Mouse (Mus musculus): ENCODE measurements around the gene Srsf1.

The Srsf1 gene

GRCm38 (mm10) chr11:88046944-88047794 is at the start of gene Srsf1:
TSS of gene Srsf1 (plus strand) at chr11:88047373.
- peak; percentile 98 for DNase-seq (ENCODE audit: low spot score)

- no peak for DNase-seq (ENCODE audit: low spot score)
Observed at GRCm38 (mm10) chr11:87999751-88000150, 47.4 kb upstream of the Srsf1 start.

- no peak for DNase-seq (ENCODE audit: low spot score)
Observed at GRCm38 (mm10) chr11:88002738-88003137, 44.4 kb upstream of the Srsf1 start.

DNA sequence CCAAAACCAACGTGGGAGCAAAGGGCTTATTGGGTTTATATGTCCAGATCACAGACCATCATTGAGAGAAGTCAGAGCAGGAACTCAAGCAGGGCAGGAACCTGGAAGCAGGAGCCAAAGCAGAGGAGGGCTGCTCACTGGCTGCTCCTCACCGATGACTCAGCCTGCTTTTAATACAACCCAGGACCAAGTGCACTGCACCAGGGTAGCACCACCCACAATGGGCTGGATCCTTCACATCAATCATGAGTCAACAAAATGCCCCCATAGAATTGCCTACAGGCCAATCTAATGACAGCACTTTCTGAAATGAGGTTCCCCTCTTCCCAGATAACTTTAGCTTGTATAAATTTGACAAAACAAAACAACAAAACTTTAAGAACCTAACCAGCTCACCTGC is 43.0 kb upstream of the Srsf1 start:
- no peak for DNase-seq (ENCODE audit: low spot score)

- DNase-seq (ENCODE audit: low spot score): no peak
Observed at GRCm38 (mm10) chr11:88008641-88009040, 38.5 kb upstream of the Srsf1 start.

- DNase-seq (ENCODE audit: low spot score): peak; percentile 28
Observed at GRCm38 (mm10) chr11:88009542-88010190, 37.5 kb upstream of the Srsf1 start.

GRCm38 (mm10) chr11:88011208-88011913 is 35.8 kb upstream of the Srsf1 start:
- DNase-seq (ENCODE audit: low spot score): no peak

- no peak for DNase-seq (ENCODE audit: low spot score)
Observed at GRCm38 (mm10) chr11:88011914-88012419, 35.2 kb upstream of the Srsf1 start.

DNA sequence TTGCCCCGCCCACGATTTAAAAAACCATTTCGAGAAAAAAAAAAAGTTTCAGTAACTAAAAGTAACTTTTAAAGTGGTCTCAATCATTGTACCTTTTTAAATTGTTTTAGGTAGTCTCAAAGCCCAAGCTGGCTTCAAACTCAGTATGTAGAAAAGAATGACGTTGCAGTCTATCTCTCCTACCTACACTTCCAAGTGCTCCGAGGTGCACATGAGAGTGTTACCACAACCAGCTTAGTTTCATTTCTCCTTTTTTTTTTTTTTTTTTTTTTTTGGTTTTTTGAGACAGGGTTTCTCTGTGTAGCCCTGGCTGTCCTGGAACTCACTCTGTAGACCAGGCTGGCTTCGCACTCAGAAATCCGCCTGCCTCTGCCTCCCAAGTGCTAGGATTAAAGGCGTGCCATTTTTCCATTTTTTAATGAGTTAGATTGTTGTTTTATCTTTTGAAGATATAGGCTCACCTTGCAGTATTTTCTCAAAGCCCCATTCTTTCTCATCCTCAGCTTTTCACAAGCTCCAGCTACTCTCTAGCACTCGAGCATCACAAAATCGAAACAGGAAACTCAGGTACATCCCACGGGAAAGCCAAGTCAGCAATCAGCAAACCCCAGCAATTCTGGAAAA is 34.4 kb upstream of the Srsf1 start:
- DNase-seq (ENCODE audit: low spot score): no peak

DNA sequence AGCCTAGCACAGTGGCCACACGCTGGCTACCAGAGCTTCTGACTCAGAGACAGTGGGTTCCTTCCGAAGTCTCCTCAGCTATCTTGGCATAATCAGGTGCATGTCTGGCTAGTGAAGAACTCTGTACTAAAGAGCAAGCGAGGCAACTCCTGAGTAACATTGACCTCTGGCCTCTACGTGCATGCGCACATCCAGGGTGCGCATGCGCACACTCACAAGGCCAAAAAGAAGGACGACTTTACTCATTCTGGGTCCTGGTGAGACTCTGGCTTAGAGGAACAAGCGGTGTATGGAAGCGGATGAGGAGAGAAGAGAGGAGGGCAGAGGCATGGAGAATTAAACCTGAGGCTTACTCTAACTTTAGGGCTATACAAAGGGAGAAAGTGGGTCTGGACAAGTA is 33.5 kb upstream of the Srsf1 start:
- DNase-seq (ENCODE audit: low spot score): no peak

DNA sequence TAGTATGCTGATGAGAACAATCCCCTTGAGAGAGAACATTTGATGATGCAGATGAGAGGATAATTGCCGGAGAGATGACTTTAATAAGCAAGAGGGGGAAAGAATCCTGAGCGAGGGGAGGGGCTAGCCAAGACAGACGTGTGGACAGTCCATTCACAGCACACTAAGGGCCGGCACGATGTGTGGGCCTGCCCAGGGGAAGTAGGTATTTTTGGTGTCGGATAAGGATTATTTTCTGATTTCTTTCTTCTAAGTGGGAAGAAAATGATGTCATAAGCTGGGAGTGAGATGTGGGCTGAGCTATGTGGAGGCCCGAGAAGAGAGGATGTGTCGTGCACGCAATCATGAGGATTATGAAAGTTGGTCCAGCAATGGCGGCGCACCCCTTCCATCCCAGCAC is 32.0 kb upstream of the Srsf1 start:
- no peak for DNase-seq (ENCODE audit: low spot score)

- DNase-seq (ENCODE audit: low spot score): no peak
Observed at GRCm38 (mm10) chr11:88015795-88016194, 31.4 kb upstream of the Srsf1 start.

DNA sequence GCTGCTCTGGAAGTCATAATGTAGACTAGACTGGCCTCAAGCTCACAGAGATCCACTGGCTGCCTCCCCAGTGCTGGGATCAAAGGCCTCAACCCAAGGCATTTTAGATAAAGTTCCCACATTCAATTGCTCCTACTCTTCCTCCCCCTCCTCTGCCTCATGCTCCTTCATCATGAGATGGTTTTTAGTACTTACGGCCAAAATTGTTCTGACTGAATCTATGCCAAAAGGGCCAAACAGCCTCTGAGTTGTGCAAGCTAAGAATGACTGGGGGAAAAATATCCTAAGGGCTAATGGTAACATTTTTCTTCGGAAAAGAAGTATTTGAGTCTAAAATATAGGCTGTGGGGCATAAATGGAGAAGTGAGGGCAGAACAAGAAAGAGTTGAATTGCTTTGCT is 23.2 kb upstream of the Srsf1 start:
- no peak for DNase-seq (ENCODE audit: low spot score)

DNA sequence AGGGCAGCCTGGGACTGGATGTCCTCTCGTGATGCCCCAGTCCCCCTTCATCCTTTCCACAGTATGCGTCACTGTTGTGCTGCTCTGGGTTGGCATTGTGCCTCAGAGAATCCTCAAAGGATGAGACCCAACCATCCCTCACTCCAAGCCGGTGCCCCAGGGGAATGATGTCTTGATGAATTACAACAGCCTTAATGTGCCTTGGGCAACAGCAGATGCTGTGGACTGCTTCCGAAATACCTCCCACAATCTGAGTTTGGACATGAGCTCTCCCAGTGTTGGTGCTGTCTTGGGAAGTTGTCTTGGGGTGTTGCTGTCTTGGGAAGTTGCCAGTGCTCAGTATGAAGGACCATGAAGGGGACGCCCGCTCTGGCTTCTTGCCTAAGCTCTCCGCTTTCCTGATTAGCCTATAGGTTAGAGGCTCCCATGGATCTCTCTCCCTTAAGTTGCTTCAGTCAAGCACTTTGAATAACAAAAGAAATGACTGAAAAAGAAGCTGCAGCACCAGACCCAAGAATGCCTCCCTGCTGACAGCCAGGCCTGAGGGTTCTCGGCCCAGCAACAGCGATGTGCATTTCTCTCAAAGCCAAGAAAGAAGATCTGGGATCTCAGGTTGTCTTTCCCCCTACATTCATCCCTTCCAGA is 19.7 kb upstream of the Srsf1 start:
- DNase-seq (ENCODE audit: low spot score): no peak

- DNase-seq (ENCODE audit: low spot score): no peak
Observed at GRCm38 (mm10) chr11:88028193-88028684, 18.9 kb upstream of the Srsf1 start.

DNA sequence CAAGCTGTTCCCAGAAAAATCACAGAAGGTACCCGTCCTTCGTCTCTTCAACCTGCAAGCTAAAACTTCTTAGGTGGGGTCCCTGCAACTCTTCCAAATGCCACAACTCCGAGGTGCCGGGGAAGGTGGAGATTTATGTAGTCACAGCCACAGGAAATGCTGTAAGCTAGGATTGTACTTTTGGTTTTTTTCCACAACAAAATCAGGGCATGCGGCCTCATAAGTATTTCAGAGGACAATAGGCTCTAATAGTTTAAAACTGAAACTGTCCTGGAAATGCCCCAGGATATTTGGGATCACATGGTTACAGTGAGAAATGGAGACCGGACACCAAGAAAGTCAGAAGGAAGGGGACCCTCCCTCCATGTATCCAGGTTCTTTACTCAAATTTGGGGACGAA is 17.0 kb upstream of the Srsf1 start:
- no peak for DNase-seq (ENCODE audit: low spot score)

DNA sequence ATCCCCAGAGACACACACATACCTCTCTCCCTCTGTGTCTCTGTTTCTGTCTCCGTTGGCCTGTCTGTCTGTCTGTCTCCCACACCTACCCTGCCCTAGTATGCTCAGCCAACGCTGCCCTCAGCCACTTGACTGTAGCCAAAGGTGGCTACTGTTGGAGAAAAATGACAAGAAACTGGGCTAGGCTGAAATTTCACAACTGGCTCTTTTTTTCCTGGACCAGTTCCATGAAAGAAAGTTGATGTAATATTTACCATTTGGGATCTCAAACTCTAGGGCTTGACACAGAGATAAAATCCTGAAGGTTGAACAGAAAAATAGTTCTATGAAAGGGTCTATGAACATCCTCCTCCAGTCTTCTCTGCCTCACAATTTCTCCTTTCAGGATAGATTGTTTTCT is 16.3 kb upstream of the Srsf1 start:
- DNase-seq (ENCODE audit: low spot score): no peak

DNA sequence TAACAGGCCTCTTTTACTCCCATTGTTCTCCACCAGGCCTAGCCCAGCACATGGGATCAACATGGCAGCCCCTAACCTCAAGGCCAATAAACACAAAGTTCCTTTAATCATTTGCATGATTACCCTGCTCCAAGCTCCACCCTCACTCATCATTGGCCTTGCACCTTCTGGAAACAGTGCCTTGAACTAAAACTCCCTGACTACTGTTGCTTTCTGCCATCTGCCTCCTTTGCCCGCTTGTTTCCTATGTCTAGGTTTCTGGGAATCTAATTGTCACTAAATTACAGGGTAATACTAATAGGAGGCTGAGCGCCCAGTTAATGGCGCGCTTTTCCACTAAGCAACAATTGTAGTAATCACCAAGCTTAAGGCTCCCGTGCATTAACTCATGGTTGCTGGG is 15.4 kb upstream of the Srsf1 start:
- DNase-seq (ENCODE audit: low spot score): no peak

DNA sequence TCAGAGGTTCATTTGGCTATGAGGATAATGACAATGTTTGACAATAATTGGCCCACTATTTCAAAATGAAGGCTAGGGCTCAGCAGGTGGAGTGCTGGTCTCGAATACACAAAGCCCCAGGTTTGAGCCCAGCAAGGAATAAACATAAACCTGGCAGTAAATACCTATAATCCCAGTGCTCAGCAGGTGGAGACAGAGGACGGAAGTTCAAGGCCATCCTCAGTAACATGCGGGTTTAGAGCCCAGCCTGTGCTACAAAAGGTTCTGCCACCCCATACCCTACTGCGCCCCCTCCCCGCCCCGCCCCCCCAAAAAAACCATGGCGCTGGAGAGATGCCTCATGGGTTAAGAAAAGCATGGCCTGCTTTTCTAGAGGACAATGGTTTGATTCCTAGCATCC is 11.2 kb upstream of the Srsf1 start:
- DNase-seq (ENCODE audit: low spot score): no peak

DNA sequence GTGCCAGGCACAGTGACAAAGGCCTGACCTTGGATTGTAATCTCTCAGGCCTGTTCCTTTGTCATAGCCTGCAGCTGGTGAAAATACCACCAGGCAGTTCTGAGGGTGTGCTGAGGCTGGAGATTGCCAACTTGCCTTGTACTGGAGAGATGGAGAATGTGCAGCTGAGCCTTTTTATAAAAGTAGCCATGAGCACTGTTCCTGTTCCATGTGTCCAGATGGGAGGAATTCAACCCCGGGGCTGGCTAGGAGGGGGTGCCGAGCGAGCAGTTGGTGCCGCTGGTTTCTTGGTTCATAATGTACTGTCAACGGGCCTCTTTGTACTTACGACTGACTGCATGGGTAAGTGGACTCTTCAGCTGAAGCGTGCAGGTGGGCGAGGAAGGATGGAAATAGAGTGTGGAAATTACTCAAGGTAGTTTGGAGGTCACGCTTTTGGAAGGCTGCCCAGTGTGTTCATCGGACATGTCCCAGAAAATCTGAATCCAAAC is 10.4 kb upstream of the Srsf1 start:
- no peak for DNase-seq (ENCODE audit: low spot score)

- DNase-seq (ENCODE audit: low spot score): no peak
Observed at GRCm38 (mm10) chr11:88037386-88037785, 9.8 kb upstream of the Srsf1 start.
